Mouse (Mus musculus) brain, embryonic 18.5 days (tissue): ENCODE measurements around the gene Olfr923.
"Not testable (repeated sequence)": the region's sequence is repeated elsewhere in the genome, so short reads cannot be mapped to it uniquely, and the experiment has no call there.

Source experiments
- DNase-seq: peaks from one replicate; pipeline ENCODE4 v3.0.0-alpha.2; 2012; ENCODE audit warnings: low read depth, low spot score

The Olfr923 gene

DNA sequence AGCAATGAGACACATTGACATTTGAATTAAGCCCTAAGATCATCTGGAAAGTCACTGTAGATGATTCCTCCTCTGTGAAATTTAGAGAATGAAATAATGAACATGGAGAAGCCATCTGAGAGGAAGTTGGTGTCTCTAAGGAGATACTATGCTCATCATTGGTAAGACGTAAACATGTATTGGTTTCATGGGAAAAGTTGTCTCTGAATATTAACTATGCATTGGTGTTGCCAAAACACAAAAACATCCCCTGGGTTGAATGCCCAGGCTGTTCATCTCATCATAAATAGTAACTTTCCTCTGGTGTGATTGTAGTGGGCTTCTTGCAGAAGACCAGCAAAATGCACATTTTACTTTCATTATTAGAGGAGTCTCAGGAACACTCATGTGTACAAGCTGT lies at the start of gene Olfr923:
Olfr923 (plus strand) TSS at position 301 of the 400 bp plus-strand sequence.
- no peak for DNase-seq

DNA sequence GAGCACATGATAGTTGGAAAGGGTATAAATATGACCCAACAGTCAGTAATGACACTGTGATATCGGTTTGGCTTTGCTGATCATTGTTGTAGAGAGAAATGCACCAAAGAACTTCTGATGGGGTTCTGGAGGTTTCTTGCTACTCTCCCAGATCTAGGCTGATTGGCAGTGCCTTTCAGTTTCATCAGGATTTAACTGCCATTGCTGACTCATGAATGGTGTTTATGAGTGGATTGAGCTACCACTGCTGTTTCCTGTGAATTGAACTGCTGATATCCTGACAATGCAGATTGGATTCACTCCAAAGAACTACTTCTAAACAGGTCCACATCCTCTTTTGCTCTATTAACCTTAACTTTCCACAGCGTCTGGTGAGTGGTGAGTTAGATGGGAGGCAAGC lies 33.7 kb upstream of the Olfr923 start:
- DNase-seq: no peak

DNA sequence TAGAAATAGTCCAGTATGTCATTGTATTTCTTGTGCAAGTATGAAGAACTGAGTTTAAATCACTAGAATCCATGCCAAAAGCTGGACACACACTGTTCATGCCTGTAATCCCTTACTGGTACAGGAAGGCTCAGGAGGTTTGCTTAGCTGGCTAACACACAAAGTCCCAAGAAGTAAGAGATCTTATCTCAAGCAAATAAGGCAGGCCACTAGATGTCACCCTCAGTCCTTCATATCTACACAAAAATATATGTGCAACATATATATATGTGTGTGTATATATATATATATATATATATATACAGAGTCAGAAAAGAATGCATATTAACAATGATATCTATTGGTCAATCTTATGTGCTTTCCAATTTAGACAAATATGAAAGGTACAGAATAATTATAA lies 20.6 kb upstream of the Olfr923 start:
- no peak for DNase-seq

DNA sequence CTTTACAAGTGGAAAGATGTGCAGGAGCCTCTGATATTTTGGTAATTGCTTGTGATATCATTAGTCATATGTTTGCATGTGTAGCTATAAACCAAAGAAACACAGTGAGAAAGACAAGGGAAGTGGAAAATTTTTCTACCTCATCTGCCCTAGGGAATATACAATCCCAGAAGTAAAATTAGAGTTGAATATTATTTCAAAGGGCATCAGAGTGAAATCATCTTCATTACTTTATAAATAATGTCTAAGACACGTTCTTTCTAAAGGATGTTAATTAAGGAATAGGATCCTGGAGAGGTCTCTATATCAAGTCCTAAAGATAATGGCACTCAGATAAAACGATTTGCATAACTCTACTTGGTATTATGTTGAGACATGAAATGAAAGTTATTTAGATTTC lies 12.0 kb upstream of the Olfr923 start, which contains the start of gene Olfr922:
Olfr922 (plus strand) TSS at position 301 of the 400 bp plus-strand sequence.
- DNase-seq: no peak

DNA sequence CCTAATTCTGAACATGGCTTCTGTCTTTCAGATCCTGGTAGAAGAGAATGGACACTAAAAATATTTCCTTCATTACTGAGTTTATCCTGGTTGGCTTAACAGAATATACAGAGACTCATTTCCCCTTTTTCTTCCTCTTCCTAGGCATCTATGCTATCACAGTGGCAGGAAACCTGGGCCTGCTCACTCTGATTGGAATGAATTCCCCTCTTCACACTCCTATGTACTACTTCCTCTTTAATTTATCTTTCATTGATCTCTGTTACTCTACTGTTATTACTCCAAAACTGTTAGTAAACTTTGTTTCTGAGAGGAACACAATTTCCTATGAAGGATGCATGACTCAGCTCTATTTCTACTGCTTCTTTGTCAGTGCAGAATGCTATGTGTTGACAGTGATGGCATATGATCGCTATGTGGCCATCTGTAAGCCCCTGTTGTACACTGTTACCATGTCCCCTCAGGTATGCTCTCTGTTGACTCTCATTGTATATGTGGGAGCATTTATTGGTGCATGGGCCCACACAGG lies 10.8 kb upstream of the Olfr923 start:
- no peak for DNase-seq

DNA sequence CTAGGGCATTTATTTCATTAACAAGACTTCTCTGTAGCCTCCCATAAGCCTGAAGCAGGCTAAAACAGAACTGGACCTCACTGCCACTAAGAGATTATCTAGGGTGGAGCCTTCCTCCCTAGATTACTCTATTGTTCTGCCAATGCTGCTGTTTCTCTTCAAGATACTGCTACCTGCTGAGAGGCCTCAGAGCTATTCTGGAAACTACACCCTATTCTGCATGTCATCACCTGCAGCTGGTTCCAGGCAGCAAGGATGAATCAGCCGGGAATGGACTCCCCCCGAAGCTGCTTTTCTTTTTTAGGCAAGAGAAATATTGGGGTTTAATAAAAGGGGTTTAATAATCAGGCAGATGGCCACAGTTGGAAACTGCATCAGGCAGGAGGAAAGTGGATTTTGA lies 6.7 kb downstream of the Olfr923 start:
- no peak for DNase-seq

DNA sequence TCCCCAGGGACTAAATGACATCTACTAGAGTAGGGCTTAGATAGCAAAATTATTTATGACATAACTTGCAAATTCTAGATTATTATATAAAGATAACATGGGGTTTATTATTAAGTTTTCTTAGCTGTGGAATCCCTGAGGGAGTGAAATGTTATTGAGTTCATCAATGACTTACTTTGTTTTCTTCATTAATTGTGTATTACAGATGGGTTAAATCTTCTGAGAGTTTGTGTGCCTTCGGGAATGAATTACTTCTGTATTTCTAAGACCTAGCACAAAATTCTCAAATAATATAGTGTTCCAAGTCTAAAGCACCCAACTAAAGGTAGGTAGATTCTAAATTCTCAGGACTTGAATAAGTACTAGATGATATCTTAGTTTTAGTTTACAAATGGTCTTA lies 17.8 kb downstream of the Olfr923 start, which contains the start of gene Olfr924:
Olfr924 (plus strand) TSS at position 301 of the 400 bp plus-strand sequence.
- DNase-seq: no peak

DNA sequence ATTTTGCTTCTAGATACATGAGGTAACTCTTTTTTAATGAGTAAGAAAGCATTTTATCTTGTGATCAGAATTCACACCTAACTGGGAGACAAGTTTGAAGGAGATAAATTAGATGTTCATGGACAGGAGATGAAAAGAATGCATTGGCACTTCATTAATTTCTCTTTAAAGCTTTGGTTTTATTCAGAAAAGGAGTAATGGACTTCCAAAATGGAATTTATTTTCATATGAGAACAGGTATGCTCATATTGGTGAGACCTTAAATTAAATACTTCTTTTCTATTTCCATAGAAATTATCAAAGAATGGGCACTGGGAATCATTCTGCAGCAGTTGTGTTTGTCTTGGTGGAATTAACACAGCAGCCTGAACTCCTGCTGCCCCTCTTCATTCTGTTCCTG lies 28.4 kb downstream of the Olfr923 start, which contains the start of gene Olfr26:
Olfr26 (plus strand) TSS at position 301 of the 400 bp plus-strand sequence.
- no peak for DNase-seq

DNA sequence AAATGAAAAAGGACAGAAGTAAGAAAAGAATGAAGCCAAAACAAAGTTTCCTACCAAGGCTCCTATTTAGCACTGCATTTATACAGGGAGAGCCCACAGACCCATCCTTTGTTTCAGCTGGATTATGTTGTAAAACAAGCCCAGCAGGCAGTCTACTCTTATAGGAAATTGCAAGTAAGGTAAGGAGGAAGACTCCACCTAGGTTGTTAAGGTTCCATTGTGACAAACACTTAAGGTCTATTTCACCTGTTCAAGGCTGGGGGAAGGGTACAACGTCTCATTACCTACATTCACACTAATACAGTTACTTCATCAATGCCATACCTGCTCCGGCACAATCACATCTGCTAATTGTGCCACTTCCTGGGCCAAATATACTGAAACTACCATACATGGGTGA lies 48.5 kb downstream of the Olfr923 start:
- DNase-seq: not testable (repeated sequence)

DNA sequence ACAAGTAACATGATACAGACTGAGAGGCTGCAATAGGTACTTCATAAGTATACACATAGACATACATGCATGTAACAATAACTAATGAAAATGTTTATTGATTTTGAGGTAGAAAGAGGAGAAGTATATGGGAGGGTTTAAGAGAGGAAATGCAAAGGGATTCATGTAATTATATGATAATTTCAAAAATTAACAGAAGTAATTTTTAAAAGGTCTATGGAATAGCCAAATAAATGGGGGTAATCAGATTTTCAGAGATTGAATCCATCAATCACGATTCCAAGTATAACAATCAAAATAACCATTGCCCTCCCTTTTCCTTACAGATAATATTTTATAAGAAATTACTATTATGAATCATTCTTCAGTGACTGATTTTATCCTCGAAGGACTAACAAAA lies 50.5 kb downstream of the Olfr923 start, which contains the start of gene Olfr926:
Olfr926 (plus strand) TSS at position 301 of the 400 bp plus-strand sequence.
- DNase-seq: no peak
